Mouse (Mus musculus) spleen, postnatal 4 days (tissue): ENCODE results near the gene Zcchc7.
"Not testable (repeated sequence)": the region's sequence is repeated elsewhere in the genome, so short reads cannot be mapped to it uniquely, and the experiment has no call there.

ENCODE experiments used
- DNase-seq, 2 experiments: peaks; one replicate each; pipeline ENCODE4 v3.0.0; 2022; ENCODE audit warnings: low spot score in 2 of 2

The Zcchc7 gene

GRCm38 (mm10) chr4:44917312-44917848 lies 161.7 kb downstream of the Zcchc7 start:
- no peak for DNase-seq

- no peak for DNase-seq
These were observed 162.2 kb downstream of the Zcchc7 start for GRCm38 (mm10) chr4:44917907-44918306.

GRCm38 (mm10) chr4:44920831-44921230 lies 165.2 kb downstream of the Zcchc7 start:
- DNase-seq, result no peak

GRCm38 (mm10) chr4:44922466-44923128 lies 166.9 kb downstream of the Zcchc7 start:
- DNase-seq, result no peak

DNA sequence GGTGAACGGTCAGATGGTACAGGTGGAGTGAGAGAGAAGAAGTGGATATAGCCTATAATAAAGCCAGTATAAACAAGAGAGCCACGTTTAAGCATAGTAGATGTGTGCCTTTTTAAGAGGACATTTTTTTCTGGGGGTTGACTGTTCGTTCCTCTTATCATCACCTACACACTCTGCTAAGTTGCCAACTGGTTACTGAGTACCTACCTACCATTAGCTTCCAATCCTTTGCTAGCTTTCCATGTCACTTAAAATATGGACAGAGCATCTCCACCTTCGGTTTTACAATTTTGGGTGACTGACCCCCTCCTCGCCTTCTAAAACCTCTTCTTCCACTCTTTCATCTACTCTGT lies 167.4 kb downstream of the Zcchc7 start:
- DNase-seq, result no peak

- DNase-seq, result no peak
These were observed 172.3 kb downstream of the Zcchc7 start for GRCm38 (mm10) chr4:44927934-44928333.

DNA sequence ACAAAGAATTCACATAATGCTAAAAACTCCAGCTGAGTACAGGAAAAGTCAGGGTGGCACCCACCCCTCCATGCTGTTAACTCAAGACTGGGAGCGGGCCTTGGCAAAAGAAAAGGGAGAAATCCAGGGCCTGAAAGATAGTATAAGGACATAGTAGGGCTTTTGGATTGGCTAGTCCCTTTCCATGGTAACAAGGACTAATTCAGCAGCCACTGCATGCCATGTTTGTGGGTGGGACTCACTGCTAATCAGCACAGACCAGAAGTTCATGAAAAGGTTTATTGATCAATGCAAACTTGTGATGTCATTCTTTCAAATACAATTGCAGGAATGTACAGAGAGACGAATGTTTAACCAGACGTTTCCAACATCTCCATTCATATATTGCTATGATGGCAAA lies 173.1 kb downstream of the Zcchc7 start:
- peak; percentile 8 to 39 for DNase-seq

DNA sequence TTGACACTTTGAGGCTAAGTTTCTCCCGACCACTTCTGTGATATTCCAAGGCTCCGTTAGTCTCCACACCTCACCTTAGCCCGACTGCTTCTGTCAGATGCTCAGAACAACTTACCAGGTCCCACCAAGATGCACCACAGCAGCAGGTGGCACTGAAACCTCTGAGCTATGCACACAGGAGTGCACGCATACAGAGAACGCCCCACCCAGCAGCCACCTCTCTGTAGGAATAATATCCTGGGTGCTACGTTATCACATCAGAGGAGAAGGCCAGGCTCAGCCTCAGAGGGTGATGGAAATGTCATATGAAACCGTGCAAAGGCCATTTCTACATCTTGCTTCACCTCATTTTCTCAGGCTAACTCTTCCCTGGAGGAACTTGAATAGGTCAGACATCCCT lies 174.7 kb downstream of the Zcchc7 start:
- DNase-seq, result peak; percentile 8 to 46

- DNase-seq, result peak; percentile 1 to 42
These were observed 176.1 kb downstream of the Zcchc7 start for GRCm38 (mm10) chr4:44931732-44932131.

DNA sequence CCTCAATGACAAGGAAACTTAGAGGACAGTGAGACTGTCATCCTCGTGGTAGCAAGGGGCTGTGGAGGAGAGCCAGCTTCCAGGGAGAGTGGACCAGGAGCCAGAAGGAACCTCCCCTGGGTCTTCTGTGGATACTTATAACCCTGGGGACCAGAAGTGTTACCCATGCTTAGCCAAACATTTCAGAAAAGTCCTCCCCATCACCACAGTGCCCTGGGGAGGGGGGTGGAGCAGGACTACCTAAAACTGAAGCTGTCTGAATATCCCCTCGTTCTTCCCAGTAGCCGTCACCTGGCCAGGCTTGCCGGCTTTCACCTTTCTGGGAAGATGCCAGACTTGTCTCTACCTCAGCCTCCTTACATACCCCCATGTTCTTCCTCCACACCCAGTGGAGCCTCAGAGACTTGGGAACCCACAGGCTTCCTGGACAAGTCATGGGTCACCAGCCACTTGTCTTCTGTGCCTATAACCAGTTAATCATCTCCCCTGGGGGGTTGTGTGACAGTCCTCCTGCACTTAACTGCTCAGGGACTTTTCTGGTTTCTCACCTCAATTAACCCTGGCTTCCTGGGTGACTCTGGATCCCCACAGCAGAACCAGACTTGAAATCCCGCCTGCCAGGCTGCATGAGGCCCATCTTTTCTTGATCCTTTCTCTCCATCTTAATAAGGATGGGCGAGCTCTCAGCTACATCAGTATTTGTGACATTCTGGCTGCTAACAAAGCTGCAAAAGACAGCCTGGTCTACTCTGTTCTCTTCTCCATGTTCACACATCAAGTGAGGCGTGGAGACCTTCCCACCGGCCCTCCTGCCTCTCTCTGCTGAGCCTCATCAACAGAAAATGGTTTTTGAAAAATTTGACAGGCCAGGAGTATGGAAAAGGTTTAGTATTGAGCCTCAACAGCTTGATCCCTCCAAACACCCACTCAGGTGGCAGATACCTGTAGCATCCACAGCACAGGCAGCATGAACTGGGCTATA lies 183.0 kb downstream of the Zcchc7 start:
- no peak for DNase-seq

DNA sequence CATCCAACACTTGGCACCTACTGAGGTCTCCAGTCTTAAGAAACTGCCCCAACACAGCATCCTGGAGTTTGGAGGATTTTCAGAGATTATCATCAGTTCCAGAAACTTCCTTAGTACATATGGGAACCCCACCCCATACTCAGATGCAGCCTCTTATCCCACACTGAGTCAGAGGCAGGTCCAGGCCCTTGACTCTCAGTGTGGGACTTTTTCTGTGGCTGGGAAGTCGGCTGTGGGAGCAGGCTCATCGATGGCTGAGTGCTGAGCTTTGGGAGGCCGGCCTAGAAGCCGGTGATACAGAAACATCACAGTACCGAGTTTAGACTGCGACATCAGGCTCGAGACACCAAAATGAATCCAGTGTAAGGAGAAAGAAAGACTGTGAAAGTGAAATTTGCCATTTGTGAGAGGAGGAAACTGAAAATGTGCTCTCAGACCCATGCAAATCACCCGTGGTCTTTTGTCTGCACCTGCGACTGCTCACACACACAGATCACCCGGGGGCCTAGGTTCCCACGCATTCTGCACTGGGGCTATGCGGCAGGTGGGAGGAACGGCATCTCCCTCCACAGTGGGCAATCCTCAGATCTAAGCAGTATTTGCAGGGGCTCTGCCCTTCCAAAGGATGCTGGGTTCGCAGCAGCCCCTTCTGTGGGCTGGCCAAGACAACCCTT lies 184.0 kb downstream of the Zcchc7 start:
- peak in 1 of 2 experiments; percentile 37 for DNase-seq

GRCm38 (mm10) chr4:44940286-44940685 lies 184.6 kb downstream of the Zcchc7 start:
- no peak for DNase-seq

GRCm38 (mm10) chr4:44942237-44942636 lies 186.6 kb downstream of the Zcchc7 start:
- peak in 1 of 2 experiments; percentile 29 for DNase-seq

GRCm38 (mm10) chr4:44943480-44943879 lies 187.8 kb downstream of the Zcchc7 start:
- no peak for DNase-seq

DNA sequence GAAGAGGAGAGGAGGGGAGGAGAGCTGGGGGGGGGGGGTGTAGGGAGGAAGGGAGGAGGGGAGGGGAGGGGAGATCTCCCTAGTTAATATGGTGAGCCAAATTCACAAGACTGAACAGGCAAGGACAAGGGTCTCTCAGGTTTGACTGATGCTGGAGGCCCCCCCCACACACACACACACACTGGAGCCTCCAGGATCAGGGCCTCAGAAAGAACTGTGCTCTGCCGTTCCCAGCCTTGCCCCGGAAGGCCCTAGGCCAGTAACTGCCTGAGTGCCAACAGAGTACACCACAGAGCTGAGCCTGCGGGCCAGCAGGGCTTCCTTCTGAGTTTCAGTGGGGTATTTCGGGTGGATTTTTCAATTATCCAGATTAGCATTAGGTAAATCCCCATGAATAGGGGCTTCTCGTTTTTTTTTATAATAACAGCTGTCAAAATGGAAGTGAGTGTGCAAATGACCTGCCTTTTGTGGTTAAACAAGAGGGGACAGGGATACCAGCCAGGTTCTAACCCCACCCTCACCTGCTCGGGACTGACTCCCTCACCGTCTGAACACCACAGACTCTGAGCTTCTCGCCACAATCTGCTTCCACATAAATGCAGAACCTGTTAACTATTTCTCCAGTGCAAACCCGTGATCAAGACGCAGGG lies 188.9 kb downstream of the Zcchc7 start:
- no peak for DNase-seq

DNA sequence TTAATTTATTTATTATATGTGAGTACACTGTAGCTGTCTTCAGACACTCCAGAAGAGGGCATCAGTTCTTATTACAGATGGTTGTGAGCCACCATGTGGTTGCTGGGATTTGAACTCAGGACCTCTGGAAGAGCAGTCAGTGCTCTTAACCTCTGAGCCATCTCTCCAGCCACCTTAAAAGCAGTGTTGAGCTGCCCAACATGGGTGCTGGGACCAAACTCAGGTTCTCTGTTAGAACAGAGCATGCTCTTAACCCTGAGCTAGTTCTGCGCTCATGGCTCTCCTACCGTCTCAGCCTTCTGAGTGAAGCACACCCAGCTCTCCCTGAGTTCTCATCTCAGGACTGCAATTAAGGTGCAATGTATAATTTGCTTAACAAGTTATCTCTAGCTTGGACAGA lies 190.4 kb downstream of the Zcchc7 start:
- not testable (repeated sequence) for DNase-seq

DNA sequence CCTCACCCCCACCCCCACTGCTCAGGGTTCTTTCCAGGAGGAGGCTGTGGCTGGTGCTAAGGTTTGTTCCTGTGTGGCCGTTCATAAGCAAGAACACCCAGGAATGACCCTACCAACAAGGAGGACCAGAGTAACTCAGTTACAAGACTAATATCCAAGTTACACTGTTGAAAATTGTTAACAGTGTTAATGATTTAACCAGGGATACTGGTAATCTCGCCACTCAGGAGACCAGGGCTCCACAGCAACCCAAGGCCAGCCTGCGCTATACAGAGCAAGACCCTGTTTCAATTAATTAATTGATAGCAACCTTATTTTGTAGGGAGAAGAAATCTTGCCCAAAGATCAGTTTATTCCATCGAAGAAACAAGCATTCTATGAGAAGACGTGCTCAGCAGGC lies 191.8 kb downstream of the Zcchc7 start:
- DNase-seq, result no peak

DNA sequence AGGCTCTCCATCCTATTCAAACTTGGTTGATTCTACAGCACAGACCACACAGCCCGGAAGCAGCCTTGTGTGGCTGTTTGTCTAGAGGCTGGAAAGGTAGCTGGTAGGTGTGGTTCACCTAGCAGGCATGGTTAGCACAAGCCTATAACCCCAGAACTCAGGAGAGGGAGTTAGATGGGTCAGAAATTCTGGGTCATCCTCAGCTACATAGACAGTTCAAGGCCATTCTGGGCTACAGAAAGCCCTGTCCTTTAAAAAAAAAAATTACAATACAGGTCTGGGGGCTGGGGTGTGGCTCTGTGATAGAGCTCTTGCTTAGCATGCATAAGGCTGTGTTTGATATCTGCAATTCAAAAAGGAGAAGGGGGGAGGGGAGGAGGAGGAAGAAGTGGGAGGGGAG lies 192.6 kb downstream of the Zcchc7 start:
- no peak for DNase-seq

DNA sequence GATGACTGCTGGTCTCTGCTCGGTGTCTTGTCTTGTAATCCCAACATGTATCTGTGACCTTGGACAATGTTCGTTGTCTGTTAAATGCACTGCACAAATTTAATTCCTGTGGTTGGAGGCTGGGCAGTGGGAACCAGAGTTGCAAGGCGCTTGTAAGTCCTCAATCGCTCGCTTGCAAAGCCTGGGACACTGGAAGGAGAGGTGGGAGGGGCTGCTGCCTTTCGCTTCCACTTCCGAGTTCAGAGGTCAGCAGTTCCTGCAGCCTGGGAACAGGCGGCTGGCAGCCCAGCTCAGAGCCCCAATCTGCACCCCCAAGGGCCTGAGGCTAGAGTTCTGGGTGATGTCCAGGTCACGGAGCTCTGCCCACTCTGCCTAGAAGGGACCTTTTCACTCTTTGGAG lies 197.4 kb downstream of the Zcchc7 start:
- no peak for DNase-seq

DNA sequence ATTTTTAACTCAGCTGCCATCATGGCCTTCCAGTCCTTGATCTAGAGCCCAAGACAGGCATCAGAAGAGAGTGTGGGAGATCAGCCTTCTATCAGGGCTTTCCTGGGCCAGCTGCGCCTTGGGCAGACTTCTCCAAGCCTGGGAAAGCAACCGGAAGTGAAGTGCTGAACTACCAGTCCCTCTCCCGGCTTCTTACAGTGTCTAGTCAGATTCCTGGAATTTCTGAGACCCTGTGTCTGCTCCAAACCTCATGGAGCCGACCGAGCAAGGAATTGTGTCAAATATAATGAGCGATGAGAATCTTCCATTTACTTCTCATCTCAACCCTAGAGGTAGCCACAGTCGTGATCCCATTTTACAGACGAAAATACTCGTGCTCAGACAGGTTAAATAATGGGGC lies 203.1 kb downstream of the Zcchc7 start:
- no peak for DNase-seq

DNA sequence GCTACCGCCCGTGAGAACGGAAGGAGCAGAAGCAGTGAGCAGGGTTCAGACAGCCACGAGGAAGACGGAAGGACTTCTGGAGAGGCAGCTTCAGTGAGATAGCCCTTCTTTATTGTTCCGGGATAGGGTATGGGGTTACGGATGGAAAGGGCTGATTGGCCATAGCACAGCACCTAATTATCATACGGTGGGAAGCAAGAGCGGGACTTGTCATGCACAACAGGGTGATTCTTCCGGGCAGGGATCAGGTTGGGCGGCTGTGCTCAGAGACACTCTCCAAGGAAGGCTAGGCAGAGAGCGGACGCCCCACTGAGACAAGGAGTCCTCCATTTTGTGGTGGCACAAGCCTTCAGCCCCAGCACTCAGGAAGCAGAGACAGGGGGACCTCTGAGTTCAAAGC lies 203.5 kb downstream of the Zcchc7 start:
- DNase-seq, result no peak

DNA sequence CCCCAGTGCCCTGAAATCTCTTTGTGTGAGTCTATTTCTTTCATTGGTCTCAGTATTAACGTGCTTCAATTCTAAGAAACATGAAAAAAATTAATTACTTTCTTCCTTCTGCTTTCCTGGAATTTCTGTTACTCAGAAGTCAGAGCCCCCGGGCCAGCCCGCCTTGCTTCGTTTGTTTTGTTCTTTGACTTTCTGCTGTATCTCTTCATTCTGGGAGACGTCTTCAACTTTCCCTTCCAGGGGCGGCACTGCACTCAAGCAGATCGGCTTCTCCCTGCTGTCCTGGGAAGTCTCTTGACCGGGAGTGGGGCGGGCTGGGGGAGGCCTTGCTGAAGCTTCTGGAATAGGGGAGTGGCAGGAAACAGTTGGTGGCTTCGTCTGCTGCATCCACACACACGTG lies 207.5 kb downstream of the Zcchc7 start:
- no peak for DNase-seq
